Mouse (Mus musculus) limb, embryonic 14.5 days (tissue): ENCODE measurements around the gene P3h3. TPM values are rescaled to one million over a fixed set of nuclear protein-coding genes. Genes with fewer than 3 reads are reported as not detected.
"Not testable (repeated sequence)": the region's sequence is repeated elsewhere in the genome, so short reads cannot be mapped to it uniquely, and the experiment has no call there.

Source experiments
- ATAC-seq: fragments of 200-750 bp; cut with Nextera tagmentation; 2 replicates; pipeline ENCODE4 v1.8.0; 2017; ENCODE audit warnings: low read depth, moderate number of reproducible peaks, moderate TSS enrichment; ENCODE audit not compliant: low FRiP score
- DNase-seq: peaks from one replicate; pipeline ENCODE4 v3.0.0-alpha.2; 2015; ENCODE audit warnings: low spot score
- H3K27ac ChIP-seq: fragments of 300-500 bp; sonication (generic); replicated peaks from 2 replicates; pipeline ENCODE4 v1.5.1; 2014; ENCODE audit warnings: low read depth, mild to moderate bottlenecking, low read length, moderate library complexity, mixed read lengths
- H3K27me3 ChIP-seq: fragments of 300-500 bp; sonication (generic); 2 replicates; pipeline ENCODE4 v1.6.1; 2014; ENCODE audit warnings: low read length, mixed read lengths; ENCODE audit not compliant: control insufficient read depth, insufficient read depth
- H3K36me3 ChIP-seq: fragments of 300-500 bp; sonication (generic); 2 replicates; pipeline ENCODE4 v1.6.1; 2014; ENCODE audit warnings: mild to moderate bottlenecking, low read length, moderate library complexity, mixed read lengths; ENCODE audit not compliant: control insufficient read depth, insufficient read depth
- H3K4me1 ChIP-seq: fragments of 300-500 bp; sonication (generic); 2 replicates; pipeline ENCODE4 v1.6.1; 2014; ENCODE audit warnings: antibody characterized with exemption, low read length, mixed read lengths; ENCODE audit not compliant: control insufficient read depth, insufficient read depth
- H3K4me2 ChIP-seq: fragments of 300-500 bp; sonication (generic); replicated peaks from 2 replicates; pipeline ENCODE4 v1.6.1; 2014; ENCODE audit warnings: low read depth, mild to moderate bottlenecking, low read length, moderate library complexity; ENCODE audit not compliant: severe bottlenecking
- H3K4me3 ChIP-seq: fragments of 300-500 bp; sonication (generic); replicated peaks from 2 replicates; pipeline ENCODE4 v1.5.1; 2014; ENCODE audit warnings: low read length
- H3K9ac ChIP-seq: fragments of 300-500 bp; sonication (generic); 2 replicates; pipeline ENCODE4 v1.6.1; 2014; ENCODE audit warnings: mild to moderate bottlenecking, low read depth, low read length, moderate library complexity; ENCODE audit not compliant: severe bottlenecking
- H3K9me3 ChIP-seq: fragments of 300-500 bp; sonication (generic); 2 replicates; pipeline ENCODE4 v1.6.1; 2016; ENCODE audit warnings: low read length; ENCODE audit not compliant: control insufficient read depth
- POLR2A ChIP-seq: fragments of 200-500 bp; IDR thresholded peaks from 2 replicates; pipeline ENCODE4 v1.8.0; 2012; ENCODE audit warnings: inconsistent platforms, mild to moderate bottlenecking, moderate library complexity, borderline replicate concordance; ENCODE audit not compliant: insufficient read depth, insufficient read length; ENCODE audit errors: extremely low read depth
- WGBS: fragments of 180-500 bp; shearing (Covaris S2); extraction: QIAGEN DNeasy Blood & Tissue Kit; methylation state at CpG from one replicate; pipeline ENCODE4 v1.1.7; 2014; 5-methylcytosine and 5-hydroxymethylcytosine counted together
- polyA plus RNA-seq, 2 experiments: library from polyadenylated mRNA; depleted of rRNA in 1 of 2; stranded (reverse) in 1 of 2; unstranded in 1 of 2; fragments of >200 nt; fragmentation: Nextera tagmentation in 1 of 2; extraction: Ambion mirVana in 1 of 2; gene quantifications; 2 replicates each; pipeline versions ENCODE4 v1.2.1 to v1.2.3; 2012 to 2014

The P3h3 gene
- polyA plus RNA-seq, 2 experiments: 57.5 to 339 TPM

GRCm38 (mm10) chr6:124901851-124902250, 44.3 kb upstream of the P3h3 start:
- no peak overlapping the region for H3K27ac ChIP-seq
- ATAC-seq: no peak
- H3K9me3 ChIP-seq: no peaks in the 10 kb centered on the region
- H3K9ac ChIP-seq: no peak overlapping the region
- no peak for DNase-seq
- no peaks in the 10 kb centered on the region for H3K27me3 ChIP-seq
- H3K4me1 ChIP-seq: peaks cover 11% of the 10 kb centered on the region; the same call in 1 of the 2 replicates
- no peaks in the 10 kb centered on the region for H3K36me3 ChIP-seq
- no peak for TF ChIP-seq POLR2A
- H3K4me2 ChIP-seq: no peak overlapping the region
- no peak overlapping the region for H3K4me3 ChIP-seq

GRCm38 (mm10) chr6:124900801-124901480, 43.4 kb upstream of the P3h3 start:
- WGBS: 64% methylated on average over 10 of the region's 10 CpGs
- TF ChIP-seq POLR2A: no peak
- Histone ChIP-seq H3K9me3 (no peaks in the 10 kb centered on the region), H3K27ac (no peak overlapping the region), H3K36me3 (no peaks in the 10 kb centered on the region), H3K4me1 (peaks cover 11% of the 10 kb centered on the region; the same call in 1 of the 2 replicates), H3K4me3 (no peak overlapping the region), H3K27me3 (no peaks in the 10 kb centered on the region), H3K4me2 (no peak overlapping the region), H3K9ac (no peak overlapping the region)
- no peak for ATAC-seq
- no peak for DNase-seq

GRCm38 (mm10) chr6:124900056-124900800, 42.7 kb upstream of the P3h3 start:
- WGBS: 47% methylated on average over 8 of the region's 8 CpGs
- ATAC-seq (no peak), DNase-seq (no peak)
- Histone ChIP-seq H3K4me2 (no peak overlapping the region), H3K27ac (no peak overlapping the region), H3K9me3 (no peaks in the 10 kb centered on the region), H3K36me3 (no peaks in the 10 kb centered on the region), H3K27me3 (no peaks in the 10 kb centered on the region), H3K4me1 (peaks cover 8% of the 10 kb centered on the region; the same call in 1 of the 2 replicates), H3K9ac (no peak overlapping the region), H3K4me3 (no peak overlapping the region)
- no peak for TF ChIP-seq POLR2A

GRCm38 (mm10) chr6:124898359-124898758, 40.8 kb upstream of the P3h3 start:
- DNase-seq: no peak
- no peaks in the 10 kb centered on the region for H3K9me3 ChIP-seq

GRCm38 (mm10) chr6:124894113-124894512, 36.6 kb upstream of the P3h3 start:
- not testable (repeated sequence) for H3K4me3 ChIP-seq, ATAC-seq, H3K27me3 ChIP-seq, H3K4me1 ChIP-seq, H3K36me3 ChIP-seq, H3K9ac ChIP-seq, H3K27ac ChIP-seq, H3K9me3 ChIP-seq, H3K4me2 ChIP-seq, DNase-seq
- WGBS: 93% methylated on average over 2 of the region's 2 CpGs

More at GRCm38 (mm10) chr6:124898359-124898758, 40.8 kb upstream of the P3h3 start:
- no peak overlapping the region for H3K4me2 ChIP-seq
- H3K9ac ChIP-seq: no peak overlapping the region
- TF ChIP-seq POLR2A: no peak
- 44% methylated on average over 3 of the region's 3 CpGs for WGBS
- ATAC-seq: no peak
- no peaks in the 10 kb centered on the region for H3K4me1 ChIP-seq
- H3K4me3 ChIP-seq: no peak overlapping the region
- no peaks in the 10 kb centered on the region for H3K27me3 ChIP-seq
- H3K27ac ChIP-seq: no peak overlapping the region
- H3K36me3 ChIP-seq: no peaks in the 10 kb centered on the region
